Mouse (Mus musculus) lung, postnatal 0 days (tissue): ENCODE measurements at regions not wholly inside any gene's neighbourhood (a gene's known extent, or its start where the extent isn't known, plus 50 kb on each side); places are given as distances from the start of the nearest gene placed in this dataset.

Experiments used
- CTCF ChIP-seq: IDR thresholded peaks from 2 replicates; pipeline ENCODE4 v1.5.1; 2016; ENCODE audit warnings: antibody characterized with exemption, mild to moderate bottlenecking
- EP300 ChIP-seq: IDR thresholded peaks from 2 replicates; pipeline ENCODE4 v1.6.1; 2016; ENCODE audit warnings: antibody characterized with exemption, mild to moderate bottlenecking, control low read depth

- TF ChIP-seq CTCF (no peak), EP300 (no peak)
Observed at GRCm38 (mm10) chr13:117112424-117112823, 87.1 kb upstream of the Parp8 start.
